Mouse (Mus musculus) left cerebral cortex, postnatal 4 days (tissue): ENCODE measurements around the gene Myo1d. TPM values are rescaled to one million over a fixed set of nuclear protein-coding genes. Genes with fewer than 3 reads are reported as not detected.
A peak's percentile ranks its signal among the peaks of the same experiment; 100 is the strongest.

Experiments
- DNase-seq: peaks from one replicate; pipeline ENCODE4 v3.0.0-alpha.2; 2022
- intact Hi-C: fragments of 180-260 bp; cut with DNase I; formaldehyde crosslinking; loops from one replicate; pipeline ENCODE4 v1.15.1; 2025
- total RNA-seq, 2 experiments: library from RNA; stranded (reverse); gene quantifications; 2 replicates each; pipeline ENCODE4 v1.2.3; 2021

Myo1d gene
- total RNA-seq, 2 experiments from 2014 or later: 3.0 to 3.8 TPM

GRCm38 (mm10) chr11:80489172-80489881 lies 290.5 kb downstream of the Myo1d start:
- DNase-seq: peak; percentile 76
- intact Hi-C loops: no loop called here

GRCm38 (mm10) chr11:80487904-80488587 lies 291.8 kb downstream of the Myo1d start:
- DNase-seq: no peak
- intact Hi-C loops: no loop called here

- no peak for DNase-seq
- intact Hi-C loops: no loop called here
These were observed 294.1 kb downstream of the Myo1d start for GRCm38 (mm10) chr11:80485622-80486206.

GRCm38 (mm10) chr11:80485120-80485551 lies 294.7 kb downstream of the Myo1d start:
- DNase-seq: no peak
- intact Hi-C loops: no loop called here

- intact Hi-C loops: loop anchor here (5.0 kb wide), 2 partner anchors 33 to 68 kb away; no protein-coding TSS in a partner anchor
- DNase-seq: peak; percentile 85
These were observed 295.5 kb downstream of the Myo1d start for GRCm38 (mm10) chr11:80484191-80484791.

GRCm38 (mm10) chr11:80483536-80484067 lies 296.2 kb downstream of the Myo1d start:
- intact Hi-C loops: loop anchor here (5.0 kb wide), 2 partner anchors 34 to 69 kb away; no protein-coding TSS in a partner anchor
- DNase-seq: no peak

GRCm38 (mm10) chr11:80482921-80483320 lies 296.9 kb downstream of the Myo1d start:
- DNase-seq: no peak
- intact Hi-C loops: loop anchor here (5.0 kb wide), 2 partner anchors 34 to 69 kb away; no protein-coding TSS in a partner anchor

- intact Hi-C loops: loop anchor here (5.0 kb wide), 2 partner anchors 35 to 70 kb away; no protein-coding TSS in a partner anchor
- DNase-seq: no peak
These were observed 297.5 kb downstream of the Myo1d start for GRCm38 (mm10) chr11:80482347-80482746.

GRCm38 (mm10) chr11:80481409-80482050 lies 298.3 kb downstream of the Myo1d start:
- DNase-seq: no peak
- intact Hi-C loops: loop anchor here (5.0 kb wide), 2 partner anchors 36 to 71 kb away; no protein-coding TSS in a partner anchor

- no peak for DNase-seq
- intact Hi-C loops: loop anchor here (2.0 to 5.0 kb wide), 5 partner anchors 37 to 192 kb away; no protein-coding TSS in a partner anchor
These were observed 299.6 kb downstream of the Myo1d start for GRCm38 (mm10) chr11:80479906-80480866.

- DNase-seq: no peak
These were observed 300.4 kb downstream of the Myo1d start for GRCm38 (mm10) chr11:80479425-80479824.

GRCm38 (mm10) chr11:80478694-80479412 lies 301.0 kb downstream of the Myo1d start:
- no peak for DNase-seq
- intact Hi-C loops: loop anchor here (2.0 to 5.0 kb wide), 3 partner anchors 122 to 193 kb away; no protein-coding TSS in a partner anchor

More at GRCm38 (mm10) chr11:80479425-80479824, 300.4 kb downstream of the Myo1d start:
- intact Hi-C loops: loop anchor here (2.0 to 5.0 kb wide), 3 partner anchors 121 to 193 kb away; no protein-coding TSS in a partner anchor

GRCm38 (mm10) chr11:80477341-80478199 lies 302.3 kb downstream of the Myo1d start:
- intact Hi-C loops: loop anchor here (2.0 to 5.0 kb wide), 3 partner anchors 123 to 195 kb away; no protein-coding TSS in a partner anchor
- DNase-seq: no peak

- intact Hi-C loops: loop anchor here (5.0 kb wide), 2 partner anchors 146 to 196 kb away; no protein-coding TSS in a partner anchor
- DNase-seq: peak; percentile 96
These were observed 303.3 kb downstream of the Myo1d start, which contains the start of gene Cdk5r1 for GRCm38 (mm10) chr11:80476222-80477189. Cdk5r1 (plus strand) TSS chr11:80477023.

- intact Hi-C loops: loop anchor here (5.0 kb wide), 2 partner anchors 147 to 197 kb away; no protein-coding TSS in a partner anchor
- no peak for DNase-seq
These were observed 304.3 kb downstream of the Myo1d start for GRCm38 (mm10) chr11:80475544-80475943.
